ENCODE assay signal across 8 mouse cellular contexts in the genomic region with DNA sequence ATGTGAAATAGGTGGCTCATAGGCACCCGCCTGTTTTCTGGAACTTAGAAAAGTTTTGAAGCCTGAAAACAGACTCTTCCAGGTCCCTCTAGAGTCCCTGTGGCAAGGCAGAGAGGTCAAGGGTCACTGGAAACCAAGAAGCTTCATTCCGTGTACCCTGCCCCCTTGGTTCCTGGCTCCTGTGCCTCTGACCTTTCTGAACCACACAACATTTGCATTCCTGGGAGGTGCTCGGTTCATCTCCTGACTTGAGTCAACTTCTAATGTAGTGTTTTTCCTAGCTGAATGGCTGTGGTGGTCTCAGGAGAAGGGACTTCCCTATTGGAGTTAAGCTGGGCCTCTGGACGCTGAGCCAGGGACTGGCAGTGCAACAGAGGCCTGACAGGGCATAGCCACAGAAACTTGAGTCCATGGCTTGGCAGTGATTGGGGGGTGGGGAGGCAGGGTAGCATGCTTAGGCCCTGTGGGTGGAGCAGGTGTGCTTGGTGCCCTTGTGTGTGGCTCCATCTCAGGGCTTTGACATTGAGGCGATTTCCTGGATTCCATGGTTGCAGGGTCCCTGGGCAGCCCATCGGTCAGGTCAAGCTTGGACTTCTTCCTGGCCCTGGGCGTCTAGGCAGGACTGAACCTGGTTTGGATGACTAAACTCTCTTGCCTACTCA. TPM values are rescaled to one million over a fixed set of nuclear protein-coding genes. Genes with fewer than 3 reads are reported as not detected.
DNase-seq lines count a peak whose midpoint lies in the region; ATAC-seq lines count a peak whose summit lies in the region.

No protein-coding gene starts in this region.

- intact Hi-C loops in heart, postnatal 36 days (cut with DNase I), result no loop called here

- H3K36me3 ChIP-seq in heart, embryonic 11.5 days (ENCODE audit: control insufficient read depth, insufficient read depth, low read length), result no peaks in the 10 kb centered on the region
- H3K36me3 ChIP-seq in hindbrain, embryonic 12.5 days, result no peaks in the 10 kb centered on the region
- peaks cover 5% of the 10 kb centered on the region for H3K36me3 ChIP-seq in liver, embryonic 12.5 days

- 64% methylated on average over 7 of the region's 7 CpGs for WGBS in heart, embryonic 11.5 days (ENCODE audit: insufficient replicate concordance)
- 60% methylated on average over 7 of the region's 7 CpGs for WGBS in hindbrain, embryonic 12.5 days
- 60% methylated on average over 7 of the region's 7 CpGs for WGBS in liver, embryonic 12.5 days (ENCODE audit: insufficient replicate concordance)

- peaks cover 11% of the 10 kb centered on the region for H3K4me1 ChIP-seq in heart, embryonic 11.5 days (ENCODE audit: control insufficient read depth, insufficient read depth, low read length)
- H3K4me1 ChIP-seq in hindbrain, embryonic 12.5 days, result peaks cover 31% of the 10 kb centered on the region
- H3K4me1 ChIP-seq in liver, embryonic 12.5 days, result peaks cover 42% of the 10 kb centered on the region

- no peak for DNase-seq in heart, postnatal 36 days
- peak; percentile 31 for DNase-seq in adipocyte (ENCODE audit: low spot score)
- no peak for DNase-seq in thymus, postnatal 10 days (ENCODE audit: low spot score in 2 of 2)
- DNase-seq in layer of hippocampus, adult 18-20 months (ENCODE audit: low spot score in 2 of 2), result no peak

- peak overlapping the region; percentile 84; the same call in 1 of the 2 replicates for H3K9ac ChIP-seq in heart, embryonic 11.5 days (ENCODE audit: low read depth, low read length)
- H3K9ac ChIP-seq in hindbrain, embryonic 12.5 days, result peak overlapping the region; percentile 94
- H3K9ac ChIP-seq in liver, embryonic 12.5 days, result peak overlapping the region; percentile 91

- H3K27ac ChIP-seq in heart, embryonic 11.5 days (ENCODE audit: low read depth, low read length), result no peak overlapping the region
- H3K27ac ChIP-seq in hindbrain, embryonic 12.5 days, result no peak overlapping the region
- H3K27ac ChIP-seq in liver, embryonic 12.5 days, result no peak overlapping the region

- no peaks in the 10 kb centered on the region for H3K9me3 ChIP-seq in heart, embryonic 11.5 days (replicated peaks; ENCODE audit: control insufficient read depth, low read length)
- no peaks in the 10 kb centered on the region for H3K9me3 ChIP-seq in hindbrain, embryonic 12.5 days (replicated peaks)
- H3K9me3 ChIP-seq in liver, embryonic 12.5 days (replicated peaks), result no peaks in the 10 kb centered on the region

- H3K4me3 ChIP-seq in heart, embryonic 11.5 days (ENCODE audit: low read depth, low read length), result peak overlapping the region; percentile 83
- H3K4me3 ChIP-seq in hindbrain, embryonic 12.5 days, result peak overlapping the region; percentile 86
- peak overlapping the region; percentile 90 for H3K4me3 ChIP-seq in liver, embryonic 12.5 days

- no peak for ATAC-seq in heart, embryonic 11.5 days (replicated peaks; ENCODE audit: insufficient number of reproducible peaks, low FRiP score, low TSS enrichment)
- no peak for ATAC-seq in hindbrain, embryonic 12.5 days (ENCODE audit: low FRiP score)
- no peak for ATAC-seq in liver, embryonic 12.5 days
- ATAC-seq in granulocyte monocyte progenitor cell, adult 5-6 weeks (replicated peaks; ENCODE audit: poor library complexity, severe bottlenecking), result no peak; the same call in 1 of the 2 replicates

- H3K4me2 ChIP-seq in heart, embryonic 11.5 days, result peak overlapping the region; percentile 98
- peak overlapping the region; percentile 88 for H3K4me2 ChIP-seq in hindbrain, embryonic 12.5 days (replicated peaks)
- peak overlapping the region; percentile 99 for H3K4me2 ChIP-seq in liver, embryonic 12.5 days

- no peaks in the 10 kb centered on the region for H3K27me3 ChIP-seq in heart, embryonic 11.5 days (ENCODE audit: control insufficient read depth, insufficient read depth, low read length)
- H3K27me3 ChIP-seq in hindbrain, embryonic 12.5 days, result no peaks in the 10 kb centered on the region
- peaks cover 7% of the 10 kb centered on the region for H3K27me3 ChIP-seq in liver, embryonic 12.5 days (replicated peaks)

RNA-seq across cellular contexts. Expression of a gene that starts 1.4 kb away (rescaled TPM):
- 5.8 and 6.8 TPM in 2 replicates for polyA plus RNA-seq in heart, embryonic 11.5 days (2014; fragmentation: Nextera tagmentation; extraction: Ambion mirVana)
- total RNA-seq in heart, postnatal 36 days (2021), result 10 to 100 TPM; 46.2 to 54.2 TPM
- 18.6 and 20.0 TPM in 2 replicates for polyA plus RNA-seq in hindbrain, embryonic 12.5 days (2016; fragmentation: Nextera tagmentation; extraction: Ambion mirVana)
- 10.7 and 12.1 TPM in 2 replicates for polyA plus RNA-seq in liver, embryonic 12.5 days (2016; fragmentation: Nextera tagmentation; extraction: Ambion mirVana)
- 10.1 and 20.3 TPM in 2 replicates for total RNA-seq in granulocyte monocyte progenitor cell, adult 5-6 weeks (2014; fragmentation: Nextera tagmentation)
- total RNA-seq in granulocyte monocyte progenitor cell, adult 5-6 weeks (2017), result 12.4 and 21.6 TPM in 2 replicates
- total RNA-seq in layer of hippocampus, adult 18-20 months (2021), result 10 to 100 TPM; 85.4 to 86.9 TPM

RNA-seq across cellular contexts. Expression of a gene that starts 9.1 kb away (rescaled TPM):
- 34.5 and 37.2 TPM in 2 replicates for polyA plus RNA-seq in heart, embryonic 11.5 days (2014; fragmentation: Nextera tagmentation; extraction: Ambion mirVana)
- total RNA-seq in heart, postnatal 36 days (2021), result 10 to 100 TPM; 27.4 to 33.7 TPM
- 40.6 and 40.7 TPM in 2 replicates for polyA plus RNA-seq in hindbrain, embryonic 12.5 days (2016; fragmentation: Nextera tagmentation; extraction: Ambion mirVana)
- 8.1 and 9.2 TPM in 2 replicates for polyA plus RNA-seq in liver, embryonic 12.5 days (2016; fragmentation: Nextera tagmentation; extraction: Ambion mirVana)
- 0.39 TPM in 1 of 2 replicates, not detected in the other for total RNA-seq in granulocyte monocyte progenitor cell, adult 5-6 weeks (2014; fragmentation: Nextera tagmentation)
- not detected in 2 replicates for total RNA-seq in granulocyte monocyte progenitor cell, adult 5-6 weeks (2017)
- 1 to 10 TPM; 5.6 to 6.9 TPM for total RNA-seq in layer of hippocampus, adult 18-20 months (2021)

RNA-seq across cellular contexts. Expression of a gene that starts 14.6 kb away (rescaled TPM):
- 0.11 and 0.18 TPM in 2 replicates for polyA plus RNA-seq in heart, embryonic 11.5 days (2014; fragmentation: Nextera tagmentation; extraction: Ambion mirVana)
- total RNA-seq in heart, postnatal 36 days (2021), result under 1 TPM; 0.27 to 0.28 TPM
- polyA plus RNA-seq in hindbrain, embryonic 12.5 days (2016; fragmentation: Nextera tagmentation; extraction: Ambion mirVana), result 0.53 and 0.65 TPM in 2 replicates
- 0.07 and 0.11 TPM in 2 replicates for polyA plus RNA-seq in liver, embryonic 12.5 days (2016; fragmentation: Nextera tagmentation; extraction: Ambion mirVana)
- total RNA-seq in granulocyte monocyte progenitor cell, adult 5-6 weeks (2014; fragmentation: Nextera tagmentation), result 1.5 TPM in 1 of 2 replicates, not detected in the other
- total RNA-seq in granulocyte monocyte progenitor cell, adult 5-6 weeks (2017), result 0.30 and 0.93 TPM in 2 replicates
- total RNA-seq in layer of hippocampus, adult 18-20 months (2021), result under 1 TPM; 0.30 to 0.35 TPM

RNA-seq across cellular contexts. Expression of a gene that starts 17.5 kb away (rescaled TPM):
- polyA plus RNA-seq in heart, embryonic 11.5 days (2014; fragmentation: Nextera tagmentation; extraction: Ambion mirVana), result 121 and 122 TPM in 2 replicates
- total RNA-seq in heart, postnatal 36 days (2021), result 100 to 1,000 TPM; 114 to 116 TPM
- 127 and 133 TPM in 2 replicates for polyA plus RNA-seq in hindbrain, embryonic 12.5 days (2016; fragmentation: Nextera tagmentation; extraction: Ambion mirVana)
- 146 and 153 TPM in 2 replicates for polyA plus RNA-seq in liver, embryonic 12.5 days (2016; fragmentation: Nextera tagmentation; extraction: Ambion mirVana)
- total RNA-seq in granulocyte monocyte progenitor cell, adult 5-6 weeks (2014; fragmentation: Nextera tagmentation), result 130 and 149 TPM in 2 replicates
- total RNA-seq in granulocyte monocyte progenitor cell, adult 5-6 weeks (2017), result 101 and 159 TPM in 2 replicates
- total RNA-seq in layer of hippocampus, adult 18-20 months (2021), result 100 to 1,000 TPM in 1 of 2 experiments, 10 to 100 TPM in 1; 97.4 to 106 TPM

RNA-seq across cellular contexts. Expression of a gene that starts 20.7 kb away (rescaled TPM):
- polyA plus RNA-seq in heart, embryonic 11.5 days (2014; fragmentation: Nextera tagmentation; extraction: Ambion mirVana), result 12.2 and 12.8 TPM in 2 replicates
- total RNA-seq in heart, postnatal 36 days (2021), result 10 to 100 TPM in 1 of 2 experiments, 1 to 10 TPM in 1; 9.5 to 11.7 TPM
- 18.5 and 18.6 TPM in 2 replicates for polyA plus RNA-seq in hindbrain, embryonic 12.5 days (2016; fragmentation: Nextera tagmentation; extraction: Ambion mirVana)
- polyA plus RNA-seq in liver, embryonic 12.5 days (2016; fragmentation: Nextera tagmentation; extraction: Ambion mirVana), result 10.3 and 10.8 TPM in 2 replicates
- total RNA-seq in granulocyte monocyte progenitor cell, adult 5-6 weeks (2014; fragmentation: Nextera tagmentation), result 9.4 and 16.7 TPM in 2 replicates
- 7.0 and 7.8 TPM in 2 replicates for total RNA-seq in granulocyte monocyte progenitor cell, adult 5-6 weeks (2017)
- 10 to 100 TPM; 31.9 to 33.2 TPM for total RNA-seq in layer of hippocampus, adult 18-20 months (2021)

Comparison
In these comparisons a context has a peak if more than half of its experiments do, and no peak if none do; other contexts are left out.
1. RNA of a gene that starts 9.1 kb away (total RNA-seq): 27.4 to 33.7 TPM in heart, postnatal 36 days and 5.6 to 6.9 TPM in layer of hippocampus, adult 18-20 months; 0.39 TPM in granulocyte monocyte progenitor cell, adult 5-6 weeks; every median in the first group is over 4 times any median in the second.
2. Peak in every context shown above with its lines, with median percentiles within 50 percentile points of each other: H3K4me2 ChIP-seq, H3K4me3 ChIP-seq and H3K9ac ChIP-seq.